Comparison of ENCODE assay signal across 23 mouse cellular contexts in genomic region chr12:73491370-73491769, GRCm38 (mm10). TPM values are rescaled to one million over a fixed set of nuclear protein-coding genes. Genes with fewer than 3 reads are reported as not detected.
DNase-seq lines count a peak whose midpoint lies in the region; ATAC-seq and TF ChIP-seq lines count a peak whose summit lies in the region.
"Had no signal": no experiment of that assay in that cellular context is flagged by ENCODE, and none has a peak within 500 bp of the region (broad histone marks: within the 10 kb centered on the region; RNA-seq: fewer than 3 reads in every experiment).

No protein-coding gene starts in this region.

- no peak overlapping the region for H3K4me3 ChIP-seq in myocyte
- H3K4me3 ChIP-seq: embryonic facial prominence, embryonic 12.5 days; embryonic facial prominence, embryonic 15.5 days; forebrain, embryonic 12.5 days; forebrain, embryonic 15.5 days; hindbrain, embryonic 12.5 days; hindbrain, embryonic 15.5 days; intestine, embryonic 15.5 days had no signal

- DNase-seq in thymus, postnatal 0 days (ENCODE audit: low spot score) = peak; percentile 59
- no peak for DNase-seq in thymus, postnatal 25 days
- peak; percentile 25 for DNase-seq in CD4-positive, CD25-positive, alpha-beta regulatory T cell, adult 2 months (ENCODE audit: low read depth, low spot score)
- DNase-seq in cerebellum, adult 11 months = no peak
- DNase-seq in right cerebral cortex, postnatal 36 days (ENCODE audit: low spot score in 2 of 2) = no peak
- DNase-seq: adrenal gland, adult 8-10 months; adrenal gland, postnatal 25 days; cerebellum, adult 2 months; cerebellum, adult 9-11 months; cerebellum, postnatal 25 days; gastrocnemius, postnatal 10 days; heart, adult 11 months had no signal

- peak overlapping the region; percentile 10 for H3K4me2 ChIP-seq in myocyte (ENCODE audit: low read depth)
- H3K4me2 ChIP-seq: embryonic facial prominence, embryonic 12.5 days; embryonic facial prominence, embryonic 15.5 days; forebrain, embryonic 12.5 days; forebrain, embryonic 15.5 days; heart, embryonic 11.5 days; hindbrain, embryonic 12.5 days; hindbrain, embryonic 15.5 days; intestine, embryonic 15.5 days had no signal

- no peak for ATAC-seq in cerebellum, adult (ENCODE audit: insufficient number of reproducible peaks, low FRiP score, low TSS enrichment)
- ATAC-seq: activated CD4-positive, CD25-positive, alpha-beta regulatory T cell, adult 4 months; forebrain, embryonic 15.5 days; intestine, embryonic 15.5 days had no signal

- H3K36me3 ChIP-seq in myocyte (ENCODE audit: control insufficient read depth, insufficient read depth) = no peaks in the 10 kb centered on the region
- H3K36me3 ChIP-seq: embryonic facial prominence, embryonic 12.5 days; embryonic facial prominence, embryonic 15.5 days; forebrain, embryonic 12.5 days; forebrain, embryonic 15.5 days; hindbrain, embryonic 12.5 days; hindbrain, embryonic 15.5 days; intestine, embryonic 15.5 days had no signal

- no peak overlapping the region for H3ac ChIP-seq in myocyte (ENCODE audit: control insufficient read depth, insufficient read length)

- H3K79me2 ChIP-seq in myocyte (ENCODE audit: control insufficient read depth, insufficient read depth) = no peaks in the 10 kb centered on the region

- H3K27me3 ChIP-seq in myocyte (ENCODE audit: control insufficient read depth, insufficient read depth, insufficient read length) = no peaks in the 10 kb centered on the region
- H3K27me3 ChIP-seq: embryonic facial prominence, embryonic 12.5 days; embryonic facial prominence, embryonic 15.5 days; forebrain, embryonic 12.5 days; forebrain, embryonic 15.5 days; hindbrain, embryonic 12.5 days; hindbrain, embryonic 15.5 days; intestine, embryonic 15.5 days had no signal

- no peak for TF ChIP-seq POLR2A in myocyte (IDR thresholded peaks at IDR 0.05; ENCODE audit: insufficient read length, low read depth)

TF ChIP-seq in myocyte, 11 proteins besides CTCF, POLR2A, EP300 and RAD21:
- no peak for TF ChIP-seq CEBPB (IDR thresholded peaks at IDR 0.05; ENCODE audit: insufficient read depth, poor library complexity, severe bottlenecking)
- TF ChIP-seq MAX (IDR thresholded peaks at IDR 0.05; ENCODE audit: low read depth) = no peak
- no peak for TF ChIP-seq USF1 (IDR thresholded peaks at IDR 0.05; ENCODE audit: low read depth)
- no peak for TF ChIP-seq SRF (IDR thresholded peaks at IDR 0.05; ENCODE audit: control insufficient read depth, insufficient read length, low read depth)
- no peak for TF ChIP-seq MYOG (IDR thresholded peaks at IDR 0.05; ENCODE audit: control insufficient read depth in 1 of 3, insufficient read depth in 1 of 3, insufficient read length in 2 of 3, low read depth in 2 of 3)
- TF ChIP-seq TCF3 (IDR thresholded peaks at IDR 0.05; ENCODE audit: insufficient read length, low read depth) = no peak
- no peak for TF ChIP-seq POLR2AphosphoS2 (IDR thresholded peaks at IDR 0.05; ENCODE audit: insufficient read length, low read depth)
- TF ChIP-seq E2F4 (IDR thresholded peaks at IDR 0.05; ENCODE audit: insufficient read depth) = no peak
- no peak for TF ChIP-seq REST (IDR thresholded peaks at IDR 0.05; ENCODE audit: insufficient read depth, insufficient read length)
- no peak for TF ChIP-seq MYOD1 (IDR thresholded peaks at IDR 0.05; ENCODE audit: control insufficient read depth in 1 of 3, insufficient read length in 2 of 3, low read depth in 2 of 3)
- no peak for TF ChIP-seq TCF12 (IDR thresholded peaks at IDR 0.05; ENCODE audit: insufficient read depth, poor library complexity, severe bottlenecking)

RNA-seq across cellular contexts. Expression of gene Tmem30b, which starts 54.8 kb away (rescaled TPM):
- 11.6 and 12.5 TPM in 2 replicates for polyA plus RNA-seq in thymus, postnatal 0 days (2015; fragmentation: Nextera tagmentation; extraction: Ambion mirVana)
- not detected for polyA plus RNA-seq in myocyte (2012; fragmentation: generic; extraction: Trizol)
- polyA plus RNA-seq: activated CD4-positive, CD25-positive, alpha-beta regulatory T cell, adult 4 months had no signal

Comparison
In these comparisons a context has a peak if more than half of its experiments do, and no peak if none do; other contexts are left out.
1. DNase-seq: peak in thymus, postnatal 0 days (single experiment) and CD4-positive, CD25-positive, alpha-beta regulatory T cell, adult 2 months (single experiment); none in thymus, postnatal 25 days (single experiment), cerebellum, adult 11 months (single experiment) and right cerebral cortex, postnatal 36 days (0 of 2).
2. RNA of gene Tmem30b, which starts 54.8 kb away (polyA plus RNA-seq): 11.6 to 12.5 TPM in thymus, postnatal 0 days; not detected in myocyte (single experiment); every median in the first group is over 10 times any median in the second.